ENCODE assay signal across 12 mouse cellular contexts in the genomic region with DNA sequence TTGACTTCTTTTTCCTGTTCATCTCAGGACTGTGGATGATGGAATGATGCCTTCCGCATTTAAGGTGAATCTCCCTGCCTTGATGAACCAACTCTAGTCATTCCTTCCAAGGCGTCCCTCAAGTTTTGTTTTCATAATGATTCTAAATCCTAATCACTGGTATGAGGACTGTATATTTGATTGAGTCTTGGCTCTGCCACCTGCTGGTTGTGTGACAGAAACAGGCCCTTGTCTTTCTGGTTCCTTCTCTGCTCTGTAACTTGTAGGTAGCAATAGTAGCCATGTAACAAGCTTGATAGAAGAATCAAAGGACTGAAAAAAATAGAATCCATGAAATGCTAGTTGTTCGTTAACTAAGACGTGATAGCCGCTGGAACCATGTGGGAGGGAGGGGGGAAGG.
DNase-seq lines count a peak whose midpoint lies in the region; ATAC-seq and TF ChIP-seq lines count a peak whose summit lies in the region.
"Had no signal": no experiment of that assay in that cellular context is flagged by ENCODE, and none has a peak within 500 bp of the region (broad histone marks: within the 10 kb centered on the region; RNA-seq: fewer than 3 reads in every experiment).

No protein-coding gene starts in this region.

- no peak overlapping the region for H3K4me2 ChIP-seq in midbrain, postnatal 0 days (ENCODE audit: low read depth, low read length, poor library complexity, severe bottlenecking)
- no peak overlapping the region for H3K4me2 ChIP-seq in midbrain, embryonic 13.5 days (replicated peaks)
- H3K4me2 ChIP-seq: limb, embryonic 15.5 days had no signal

- H3K27ac ChIP-seq in midbrain, postnatal 0 days (ENCODE audit: low read depth, low read length) = no peak overlapping the region
- no peak overlapping the region for H3K27ac ChIP-seq in midbrain, embryonic 13.5 days
- H3K27ac ChIP-seq: limb, embryonic 15.5 days had no signal

- no peaks in the 10 kb centered on the region for H3K27me3 ChIP-seq in midbrain, postnatal 0 days (ENCODE audit: insufficient read depth, low read length)
- H3K27me3 ChIP-seq in midbrain, embryonic 13.5 days = no peaks in the 10 kb centered on the region
- H3K27me3 ChIP-seq: limb, embryonic 15.5 days had no signal

- ATAC-seq in frontal cortex, adult (ENCODE audit: low TSS enrichment) = peak; percentile 64; the same call in 1 of the 2 replicates
- ATAC-seq in midbrain, postnatal 0 days (ENCODE audit: low FRiP score) = no peak
- ATAC-seq in midbrain, embryonic 13.5 days = no peak

- no peak for DNase-seq in frontal cortex, adult 2 months (ENCODE audit: extremely low spot score in 1 of 2, low spot score in 1 of 2)
- peak; percentile 8 for DNase-seq in kidney, postnatal 4 days
- no peak for DNase-seq in kidney, adult 11 months
- DNase-seq in midbrain, postnatal 0 days (ENCODE audit: low spot score) = no peak
- peak; percentile 4 for DNase-seq in induced T-regulatory cell, adult 2 months (ENCODE audit: low read depth)
- no peak for DNase-seq in ovary, postnatal 10 days (ENCODE audit: low spot score)
- DNase-seq: cerebellum, adult 18-20 months; lung, postnatal 10 days; right cerebral cortex, postnatal 14 days had no signal

- 58% methylated on average over 5 of the region's 5 CpGs for WGBS in midbrain, postnatal 0 days
- 63% methylated on average over 5 of the region's 5 CpGs for whole genome bisulfite sequencing in midbrain, embryonic 13.5 days

- TF ChIP-seq CTCF in midbrain, postnatal 0 days (IDR thresholded peaks at IDR 0.05) = peak; percentile 53

- no peak overlapping the region for H3K9ac ChIP-seq in midbrain, postnatal 0 days (replicated peaks; ENCODE audit: low read length, poor library complexity, severe bottlenecking)
- no peak overlapping the region for H3K9ac ChIP-seq in midbrain, embryonic 13.5 days (replicated peaks)
- H3K9ac ChIP-seq: limb, embryonic 15.5 days had no signal

- no peak overlapping the region for H3K4me3 ChIP-seq in midbrain, postnatal 0 days (ENCODE audit: low read depth, low read length)
- no peak overlapping the region for H3K4me3 ChIP-seq in midbrain, embryonic 13.5 days (replicated peaks)
- H3K4me3 ChIP-seq: limb, embryonic 15.5 days had no signal

- H3K9me3 ChIP-seq in midbrain, postnatal 0 days (ENCODE audit: low read length) = no peaks in the 10 kb centered on the region
- H3K9me3 ChIP-seq in midbrain, embryonic 13.5 days = no peaks in the 10 kb centered on the region
- H3K9me3 ChIP-seq: limb, embryonic 15.5 days had no signal

- H3K36me3 ChIP-seq in midbrain, postnatal 0 days (ENCODE audit: insufficient read depth, low read length) = no peaks in the 10 kb centered on the region
- no peaks in the 10 kb centered on the region for H3K36me3 ChIP-seq in midbrain, embryonic 13.5 days
- H3K36me3 ChIP-seq: limb, embryonic 15.5 days had no signal

- no peaks in the 10 kb centered on the region for H3K4me1 ChIP-seq in midbrain, postnatal 0 days (ENCODE audit: insufficient read depth, low read length)
- no peaks in the 10 kb centered on the region for H3K4me1 ChIP-seq in midbrain, embryonic 13.5 days (replicated peaks)
- H3K4me1 ChIP-seq: limb, embryonic 15.5 days had no signal

Comparison
In these comparisons a context has a peak if more than half of its experiments do, and no peak if none do; other contexts are left out.
1. DNase-seq: peak in kidney, postnatal 4 days (2 of 2) and induced T-regulatory cell, adult 2 months (single experiment); none in frontal cortex, adult 2 months (0 of 2), kidney, adult 11 months (single experiment), midbrain, postnatal 0 days (single experiment) and ovary, postnatal 10 days (single experiment).